ENCODE assay signal across 25 mouse cellular contexts in the genomic region with DNA sequence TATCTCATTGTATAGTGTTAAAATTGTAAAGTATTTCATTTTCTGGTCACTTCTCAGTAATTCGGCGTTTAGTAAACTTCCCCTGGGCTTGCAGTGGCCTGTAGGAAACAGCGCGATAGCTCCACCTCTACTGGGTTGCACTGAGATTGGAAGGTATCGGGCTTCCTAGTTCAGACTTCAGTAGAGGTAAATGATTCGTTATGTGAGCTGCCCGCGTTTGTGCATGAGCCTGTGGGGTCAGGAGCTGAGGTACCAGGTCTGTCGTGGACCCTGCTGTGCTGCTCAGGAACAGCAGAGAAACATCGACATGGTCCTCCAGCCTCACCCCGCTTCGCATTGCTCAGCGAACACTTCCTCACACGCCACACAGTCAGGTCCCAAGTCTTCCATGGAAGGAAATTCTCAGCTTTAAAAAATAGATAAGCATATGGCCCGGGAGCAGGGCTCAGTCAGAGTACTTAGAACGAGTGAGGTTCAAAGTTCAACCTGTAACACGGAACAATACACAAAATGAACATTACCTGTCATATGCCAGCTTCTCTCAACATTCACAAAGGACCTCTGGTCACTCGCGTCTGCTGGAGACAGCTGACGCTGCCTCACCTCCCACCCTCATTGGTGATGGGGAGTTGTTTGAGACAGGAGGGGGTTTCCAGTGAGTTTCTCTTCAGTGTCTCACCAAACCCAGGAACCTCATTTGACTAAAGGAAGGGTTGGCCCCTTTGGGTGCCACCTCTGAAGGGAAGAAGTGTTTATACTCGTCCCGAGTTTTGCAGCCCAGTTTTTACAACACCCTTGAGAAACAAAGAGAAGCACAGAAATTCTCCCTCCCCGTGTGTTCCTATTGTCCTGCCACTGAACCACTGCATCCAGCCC. TPM values are rescaled to one million over a fixed set of nuclear protein-coding genes. Genes with fewer than 3 reads are reported as not detected.
DNase-seq lines count a peak whose midpoint lies in the region; ATAC-seq and TF ChIP-seq lines count a peak whose summit lies in the region.
"Had no signal": no experiment of that assay in that cellular context is flagged by ENCODE, and none has a peak within 500 bp of the region (broad histone marks: within the 10 kb centered on the region; RNA-seq: fewer than 3 reads in every experiment).

No protein-coding gene starts in this region.

- TF ChIP-seq CTCF in lung, adult 2 months (IDR thresholded peaks at IDR 0.05; ENCODE audit: insufficient read depth, low read length): no peak
- no peak for TF ChIP-seq CTCF in lung, postnatal 0 days (IDR thresholded peaks at IDR 0.05)
- TF ChIP-seq CTCF in spleen, adult 2 months (IDR thresholded peaks at IDR 0.05; ENCODE audit: extremely low read depth, insufficient read depth, insufficient read length, insufficient replicate concordance): no peak

- TF ChIP-seq POLR2A in lung, adult 2 months (IDR thresholded peaks at IDR 0.05; ENCODE audit: borderline replicate concordance, extremely low read depth, low read depth, low read length): no peak
- peak; percentile 36 for TF ChIP-seq POLR2A in spleen, adult 2 months (IDR thresholded peaks at IDR 0.05; ENCODE audit: low read depth, low read length)

- intact Hi-C loops in heart, postnatal 10 days (cut with DNase I): no loop called here

- no peaks in the 10 kb centered on the region for H3K27me3 ChIP-seq in lung, postnatal 0 days (replicated peaks; ENCODE audit: insufficient read depth, low read length)
- no peaks in the 10 kb centered on the region for H3K27me3 ChIP-seq in intestine, embryonic 16.5 days (replicated peaks; ENCODE audit: control insufficient read depth, insufficient read depth, low read length)
- H3K27me3 ChIP-seq in spleen, adult 2 months (ENCODE audit: control insufficient read depth, insufficient read depth, low read length): no peaks in the 10 kb centered on the region
- H3K27me3 ChIP-seq: embryonic facial prominence, embryonic 13.5 days had no signal

- H3K4me2 ChIP-seq in lung, postnatal 0 days (replicated peaks; ENCODE audit: low read depth, low read length): no peak overlapping the region
- H3K4me2 ChIP-seq in intestine, embryonic 16.5 days (ENCODE audit: low read depth, low read length): peak overlapping the region; percentile 33
- H3K4me2 ChIP-seq: embryonic facial prominence, embryonic 13.5 days; limb, embryonic 12.5 days had no signal

- WGBS in lung, adult 2 months: 61% methylated on average over 23 of the region's 23 CpGs
- 68% methylated on average over 23 of the region's 23 CpGs for WGBS in lung, postnatal 0 days
- 64% methylated on average over 23 of the region's 23 CpGs for WGBS in intestine, embryonic 16.5 days
- WGBS in spleen, adult 2 months: 60% methylated on average over 23 of the region's 23 CpGs

- H3K4me3 ChIP-seq in lung, adult 2 months (replicated peaks; ENCODE audit: extremely low read depth, low read depth, low read length): no peak overlapping the region
- H3K4me3 ChIP-seq in lung, postnatal 0 days (ENCODE audit: low read depth, low read length): no peak overlapping the region
- H3K4me3 ChIP-seq in intestine, embryonic 16.5 days (ENCODE audit: low read length): peak overlapping the region; percentile 18; the same call in 1 of the 2 replicates
- H3K4me3 ChIP-seq in spleen, adult 2 months (ENCODE audit: extremely low read depth, insufficient read depth, insufficient read length): no peak overlapping the region; the same call in 1 of the 2 replicates
- H3K4me3 ChIP-seq: embryonic facial prominence, embryonic 13.5 days; gastrocnemius, adult 2 months; hindbrain, embryonic 10.5 days; limb, embryonic 12.5 days had no signal

- DNase-seq in lung, adult 2 months: peak; percentile 5
- no peak for DNase-seq in lung, postnatal 0 days (ENCODE audit: low spot score)
- DNase-seq in CD4-positive helper T cell, adult 2 months (ENCODE audit: low read depth, low spot score): peak; percentile 40
- peak; percentile 90 to 96 for DNase-seq in spleen, adult 2 months (ENCODE audit: low read depth in 1 of 2, low spot score in 2 of 2)
- DNase-seq in kidney, postnatal 4 days: no peak
- DNase-seq in adipocyte (ENCODE audit: low spot score): no peak
- no peak for DNase-seq in heart, postnatal 10 days
- DNase-seq: adrenal gland, adult 2 months; cerebellum, adult 18-20 months; gastrocnemius, adult 2 months; midbrain, embryonic 14.5 days; right cerebral cortex, adult 18-20 months had no signal

- no peaks in the 10 kb centered on the region for H3K36me3 ChIP-seq in lung, postnatal 0 days (ENCODE audit: insufficient read depth, low read length)
- H3K36me3 ChIP-seq in intestine, embryonic 16.5 days (ENCODE audit: control insufficient read depth, insufficient read depth, low read length): no peaks in the 10 kb centered on the region
- H3K36me3 ChIP-seq in spleen, adult 2 months (ENCODE audit: control insufficient read depth, insufficient read depth, low read length): no peaks in the 10 kb centered on the region
- H3K36me3 ChIP-seq: embryonic facial prominence, embryonic 13.5 days; hindbrain, embryonic 10.5 days; limb, embryonic 12.5 days had no signal

- no peak overlapping the region for H3K27ac ChIP-seq in lung, postnatal 0 days (ENCODE audit: low read length)
- H3K27ac ChIP-seq in intestine, embryonic 16.5 days (ENCODE audit: low read length): peak overlapping the region; percentile 83
- peak overlapping the region; percentile 99 for H3K27ac ChIP-seq in spleen, adult 2 months (ENCODE audit: insufficient read depth, low read length)
- H3K27ac ChIP-seq: embryonic facial prominence, embryonic 13.5 days; gastrocnemius, adult 2 months; hindbrain, embryonic 10.5 days; kidney, postnatal 0 days; limb, embryonic 12.5 days; liver, embryonic 14.5 days had no signal

- no peak overlapping the region for H3K9ac ChIP-seq in lung, postnatal 0 days (replicated peaks; ENCODE audit: low read depth)
- H3K9ac ChIP-seq in intestine, embryonic 16.5 days (ENCODE audit: low read depth, low read length): no peak overlapping the region; the same call in 1 of the 2 replicates
- H3K9ac ChIP-seq: embryonic facial prominence, embryonic 13.5 days; limb, embryonic 12.5 days; liver, embryonic 14.5 days had no signal

- ATAC-seq in lung, postnatal 0 days: no peak
- ATAC-seq in intestine, embryonic 16.5 days: peak; percentile 88
- ATAC-seq: inflammation-experienced regulatory T-cells, adult 6 months had no signal

- TF ChIP-seq EP300 in lung, postnatal 0 days (IDR thresholded peaks at IDR 0.05): no peak

- no peaks in the 10 kb centered on the region for H3K9me3 ChIP-seq in lung, postnatal 0 days (ENCODE audit: low read length)
- H3K9me3 ChIP-seq in intestine, embryonic 16.5 days (ENCODE audit: control insufficient read depth, low read length): no peaks in the 10 kb centered on the region
- H3K9me3 ChIP-seq: embryonic facial prominence, embryonic 13.5 days; hindbrain, embryonic 10.5 days; limb, embryonic 12.5 days had no signal

- H3K4me1 ChIP-seq in lung, adult 2 months (ENCODE audit: control insufficient read depth, insufficient read depth, low read length): peaks cover 5% of the 10 kb centered on the region; the same call in 1 of the 2 replicates
- H3K4me1 ChIP-seq in lung, postnatal 0 days (ENCODE audit: insufficient read depth, low read depth, low read length): no peaks in the 10 kb centered on the region
- H3K4me1 ChIP-seq in intestine, embryonic 16.5 days (ENCODE audit: control insufficient read depth, insufficient read depth, low read length): no peaks in the 10 kb centered on the region
- H3K4me1 ChIP-seq in spleen, adult 2 months (ENCODE audit: control insufficient read depth, insufficient read depth, insufficient read length): peaks cover 37% of the 10 kb centered on the region; the same call in 1 of the 2 replicates
- H3K4me1 ChIP-seq: embryonic facial prominence, embryonic 13.5 days; limb, embryonic 12.5 days had no signal

RNA-seq across cellular contexts. Expression of a gene that starts 4.7 kb away (rescaled TPM):
- polyA plus RNA-seq in lung, adult 2 months (2012; rRNA removed): 256 and 285 TPM in 2 replicates
- 11.9 and 12.6 TPM in 2 replicates for polyA plus RNA-seq in lung, postnatal 0 days (2015; fragmentation: Nextera tagmentation; extraction: Ambion mirVana)
- 11.0 and 11.1 TPM in 2 replicates for polyA plus RNA-seq in intestine, embryonic 16.5 days (2015; fragmentation: Nextera tagmentation; extraction: Ambion mirVana)
- 1,025 and 1,109 TPM in 2 replicates for polyA plus RNA-seq in spleen, adult 2 months (2012; rRNA removed)
- total RNA-seq in heart, postnatal 10 days (2021): 1 to 10 TPM; 7.5 to 8.4 TPM
- polyA plus RNA-seq: C2C12 had no signal

RNA-seq across cellular contexts. Expression of a gene that starts 13.3 kb away (rescaled TPM):
- polyA plus RNA-seq in lung, adult 2 months (2012; rRNA removed): 544 and 571 TPM in 2 replicates
- polyA plus RNA-seq in lung, postnatal 0 days (2015; fragmentation: Nextera tagmentation; extraction: Ambion mirVana): 15.8 and 20.6 TPM in 2 replicates
- 15.7 and 17.5 TPM in 2 replicates for polyA plus RNA-seq in intestine, embryonic 16.5 days (2015; fragmentation: Nextera tagmentation; extraction: Ambion mirVana)
- polyA plus RNA-seq in spleen, adult 2 months (2012; rRNA removed): 1,846 and 1,869 TPM in 2 replicates
- 1 to 10 TPM; 4.9 to 5.4 TPM for total RNA-seq in heart, postnatal 10 days (2021)
- total RNA-seq: MEL had no signal
- polyA plus RNA-seq: C2C12; hindbrain, embryonic 10.5 days; limb, embryonic 12.5 days had no signal

RNA-seq across cellular contexts. Expression of a gene that starts 24.5 kb away (rescaled TPM):
- polyA plus RNA-seq in lung, adult 2 months (2012; rRNA removed): 0.63 and 1.2 TPM in 2 replicates
- not detected in 2 replicates for polyA plus RNA-seq in lung, postnatal 0 days (2015; fragmentation: Nextera tagmentation; extraction: Ambion mirVana)
- 0.05 TPM in 1 of 2 replicates, not detected in the other for polyA plus RNA-seq in intestine, embryonic 16.5 days (2015; fragmentation: Nextera tagmentation; extraction: Ambion mirVana)
- 11.4 and 13.5 TPM in 2 replicates for polyA plus RNA-seq in spleen, adult 2 months (2012; rRNA removed)
- total RNA-seq in heart, postnatal 10 days (2021): not detected
- total RNA-seq: adrenal gland, adult 2 months; gastrocnemius, adult 2 months; granulocyte monocyte progenitor cell, adult 5-6 weeks; layer of hippocampus, adult 8-10 months; left cerebral cortex, adult 8-10 months; MEL had no signal
- polyA plus RNA-seq: C2C12; embryonic facial prominence, embryonic 13.5 days; heart, embryonic 14.5 days; hindbrain, embryonic 10.5 days; kidney, postnatal 0 days; liver, embryonic 14.5 days; midbrain, embryonic 14.5 days had no signal

RNA-seq across cellular contexts. Expression of a gene that starts 43.4 kb away (rescaled TPM):
- 1,370 and 1,736 TPM in 2 replicates for polyA plus RNA-seq in lung, adult 2 months (2012; rRNA removed)
- polyA plus RNA-seq in lung, postnatal 0 days (2015; fragmentation: Nextera tagmentation; extraction: Ambion mirVana): 17.8 and 19.2 TPM in 2 replicates
- polyA plus RNA-seq in intestine, embryonic 16.5 days (2015; fragmentation: Nextera tagmentation; extraction: Ambion mirVana): 28.5 and 30.9 TPM in 2 replicates
- 5,504 and 8,483 TPM in 2 replicates for polyA plus RNA-seq in spleen, adult 2 months (2012; rRNA removed)
- 1 to 10 TPM; 4.4 to 4.7 TPM for total RNA-seq in heart, postnatal 10 days (2021)
- total RNA-seq: MEL had no signal
- polyA plus RNA-seq: C2C12 had no signal

RNA-seq across cellular contexts. Expression of a gene that starts 53.7 kb away (rescaled TPM):
- 0.37 and 0.78 TPM in 2 replicates for polyA plus RNA-seq in lung, adult 2 months (2012; rRNA removed)
- 0.07 TPM in 1 of 2 replicates, not detected in the other for polyA plus RNA-seq in lung, postnatal 0 days (2015; fragmentation: Nextera tagmentation; extraction: Ambion mirVana)
- polyA plus RNA-seq in intestine, embryonic 16.5 days (2015; fragmentation: Nextera tagmentation; extraction: Ambion mirVana): 10.6 and 16.0 TPM in 2 replicates
- 4.1 and 4.4 TPM in 2 replicates for polyA plus RNA-seq in spleen, adult 2 months (2012; rRNA removed)
- under 1 TPM; 0.22 to 0.30 TPM for total RNA-seq in heart, postnatal 10 days (2021)
- total RNA-seq: granulocyte monocyte progenitor cell, adult 5-6 weeks; MEL had no signal
- polyA plus RNA-seq: C2C12; heart, embryonic 14.5 days; hindbrain, embryonic 10.5 days; inflammation-experienced regulatory T-cells, adult 6 months; limb, embryonic 12.5 days; midbrain, embryonic 14.5 days had no signal

Comparison
In these comparisons a context has a peak if more than half of its experiments do, and no peak if none do; other contexts are left out.
1. DNase-seq: peak in lung, adult 2 months (single experiment), CD4-positive helper T cell, adult 2 months (single experiment) and spleen, adult 2 months (2 of 2); none in lung, postnatal 0 days (single experiment), kidney, postnatal 4 days (0 of 2), adipocyte (single experiment) and heart, postnatal 10 days (0 of 2).
2. RNA of a gene that starts 4.7 kb away (polyA plus RNA-seq): 1,025 to 1,109 TPM in spleen, adult 2 months and 256 to 285 TPM in lung, adult 2 months; 11.9 to 12.6 TPM in lung, postnatal 0 days and 11.0 to 11.1 TPM in intestine, embryonic 16.5 days; every median in the first group is over 10 times any median in the second.
3. RNA of a gene that starts 13.3 kb away (polyA plus RNA-seq): 1,846 to 1,869 TPM in spleen, adult 2 months and 544 to 571 TPM in lung, adult 2 months; 15.8 to 20.6 TPM in lung, postnatal 0 days and 15.7 to 17.5 TPM in intestine, embryonic 16.5 days; every median in the first group is over 10 times any median in the second.